Comparison of ENCODE assay signal across 26 mouse cellular contexts in the genomic region with DNA sequence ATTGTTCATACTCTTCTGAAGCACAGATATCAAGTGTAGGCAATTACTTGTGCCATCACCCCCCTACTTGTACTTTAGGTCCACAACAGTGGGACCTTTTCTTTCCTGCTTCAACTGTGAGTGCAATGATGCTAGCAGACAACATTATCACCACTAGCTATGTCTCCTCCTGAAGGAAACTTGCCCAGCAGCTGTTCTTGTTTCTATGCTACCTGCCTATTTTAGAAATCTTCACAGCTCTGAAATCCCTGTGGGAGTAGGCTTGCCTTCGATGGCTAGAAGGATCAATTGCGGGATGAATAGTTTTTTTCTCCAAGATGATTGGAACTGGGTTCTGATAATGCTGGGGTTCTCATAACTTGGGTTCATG.
A peak's percentile ranks its signal among the peaks of the same experiment; 100 is the strongest.
DNase-seq lines count a peak whose midpoint lies in the region; ATAC-seq and TF ChIP-seq lines count a peak whose summit lies in the region.
"Had no signal": no experiment of that assay in that cellular context is flagged by ENCODE, and none has a peak within 500 bp of the region (broad histone marks: within the 10 kb centered on the region; RNA-seq: fewer than 3 reads in every experiment).

No protein-coding gene starts in this region.

- TF ChIP-seq CTCF in heart, adult 2 months (IDR thresholded peaks at IDR 0.05), result no peak
- TF ChIP-seq CTCF in left cerebral cortex, adult 2 months (IDR thresholded peaks at IDR 0.05), result no peak

- no peaks in the 10 kb centered on the region for H3K9me3 ChIP-seq in heart, embryonic 12.5 days (replicated peaks)
- H3K9me3 ChIP-seq: embryonic facial prominence, embryonic 12.5 days; forebrain, embryonic 15.5 days; midbrain, embryonic 15.5 days; stomach, embryonic 15.5 days had no signal

- no peaks in the 10 kb centered on the region for H3K79me2 ChIP-seq in heart, adult 2 months (replicated peaks; ENCODE audit: control insufficient read depth, insufficient read depth, low read length)

- H3K4me1 ChIP-seq in heart, embryonic 12.5 days (replicated peaks), result peaks cover 39% of the 10 kb centered on the region
- H3K4me1 ChIP-seq in heart, adult 2 months (ENCODE audit: control insufficient read depth, insufficient read depth, low read length), result no peaks in the 10 kb centered on the region
- H3K4me1 ChIP-seq: embryonic facial prominence, embryonic 12.5 days; stomach, embryonic 15.5 days had no signal

- intact Hi-C loops in heart, adult 2 months (cut with DNase I), result no loop called here
- intact Hi-C loops in left cerebral cortex, adult 2 months (cut with DNase I), result no loop called here
- intact Hi-C loops in left cerebral cortex, postnatal 4 days (cut with DNase I), result no loop called here
- intact Hi-C loops in left cerebral cortex, postnatal 25 days (cut with DNase I), result no loop called here

- ATAC-seq in heart, embryonic 12.5 days (ENCODE audit: insufficient number of reproducible peaks, low FRiP score), result no peak
- ATAC-seq: CD4-positive, CD25-positive, alpha-beta regulatory T cell, adult 4 months; forebrain, embryonic 15.5 days; midbrain, embryonic 15.5 days had no signal

- H3K9ac ChIP-seq in heart, embryonic 12.5 days, result no peak overlapping the region
- no peak overlapping the region for H3K9ac ChIP-seq in heart, adult 2 months (ENCODE audit: low read depth, low read length)
- H3K9ac ChIP-seq: embryonic facial prominence, embryonic 12.5 days; forebrain, embryonic 15.5 days; liver, embryonic 14.5 days; midbrain, embryonic 15.5 days; stomach, embryonic 15.5 days had no signal

- no peaks in the 10 kb centered on the region for H3K27me3 ChIP-seq in heart, embryonic 12.5 days (replicated peaks)
- H3K27me3 ChIP-seq in heart, adult 2 months (ENCODE audit: control insufficient read depth, insufficient read depth, low read length), result no peaks in the 10 kb centered on the region
- H3K27me3 ChIP-seq: embryonic facial prominence, embryonic 12.5 days; forebrain, embryonic 15.5 days; midbrain, embryonic 15.5 days; stomach, embryonic 15.5 days had no signal

- no peak for TF ChIP-seq EP300 in heart, adult 2 months (IDR thresholded peaks at IDR 0.05; ENCODE audit: insufficient read depth, low read depth, low read length)

- TF ChIP-seq POLR2A in heart, adult 2 months (IDR thresholded peaks at IDR 0.05; ENCODE audit: insufficient read depth, low read depth, low read length), result no peak

- no peaks in the 10 kb centered on the region for H3K36me3 ChIP-seq in heart, embryonic 12.5 days
- no peaks in the 10 kb centered on the region for H3K36me3 ChIP-seq in heart, adult 2 months (ENCODE audit: control insufficient read depth, insufficient read depth, low read length)
- H3K36me3 ChIP-seq: embryonic facial prominence, embryonic 12.5 days; forebrain, embryonic 15.5 days; midbrain, embryonic 15.5 days; stomach, embryonic 15.5 days had no signal

- peak overlapping the region; percentile 53 for H3K27ac ChIP-seq in heart, embryonic 12.5 days (ENCODE audit: poor library complexity, severe bottlenecking)
- no peak overlapping the region for H3K27ac ChIP-seq in heart, adult 2 months
- peak overlapping the region; percentile 71 for H3K27ac ChIP-seq in left cerebral cortex, adult 2 months
- H3K27ac ChIP-seq: embryonic facial prominence, embryonic 12.5 days; forebrain, embryonic 15.5 days; kidney, postnatal 0 days; liver, embryonic 14.5 days; macrophage; midbrain, embryonic 15.5 days; stomach, embryonic 15.5 days had no signal

- 86% methylated on average over 2 of the region's 2 CpGs for WGBS in heart, embryonic 12.5 days
- WGBS in heart, adult 2 months, result 86% methylated on average over 2 of the region's 2 CpGs

- H3K4me2 ChIP-seq in heart, embryonic 12.5 days, result no peak overlapping the region
- H3K4me2 ChIP-seq: embryonic facial prominence, embryonic 12.5 days; forebrain, embryonic 15.5 days; heart, embryonic 11.5 days; midbrain, embryonic 15.5 days; stomach, embryonic 15.5 days had no signal

- H3K4me3 ChIP-seq in heart, embryonic 12.5 days, result no peak overlapping the region
- no peak overlapping the region for H3K4me3 ChIP-seq in heart, adult 2 months
- no peak overlapping the region for H3K4me3 ChIP-seq in left cerebral cortex, adult 2 months
- H3K4me3 ChIP-seq: embryonic facial prominence, embryonic 12.5 days; forebrain, embryonic 15.5 days; midbrain, embryonic 15.5 days; stomach, embryonic 15.5 days had no signal

- DNase-seq in heart, adult 2 months, result no peak
- no peak for DNase-seq in left cerebral cortex, adult 2 months (ENCODE audit: extremely low spot score in 1 of 2, low spot score in 2 of 2)
- DNase-seq in left cerebral cortex, postnatal 4 days, result no peak
- peak; percentile 68 for DNase-seq in brain, adult 2 months (ENCODE audit: low read depth, low spot score)
- DNase-seq in left cerebral cortex, postnatal 25 days (ENCODE audit: low spot score in 2 of 2), result peak; percentile 29 to 58
- DNase-seq in layer of hippocampus, adult 9-11 months, result no peak
- DNase-seq: adrenal gland, adult 2 months; adrenal gland, postnatal 36 days; embryo, embryonic 11 days; kidney, adult 8-10 months; kidney, postnatal 4 days; layer of hippocampus, postnatal 36 days; liver; lung, adult 2 months; lung, postnatal 10 days; thymus, postnatal 14 days had no signal

Comparison
In these comparisons a context has a peak if more than half of its experiments do, and no peak if none do; other contexts are left out.
1. DNase-seq: peak in brain, adult 2 months (single experiment) and left cerebral cortex, postnatal 25 days (2 of 2); none in heart, adult 2 months (0 of 2), left cerebral cortex, adult 2 months (0 of 2), left cerebral cortex, postnatal 4 days (single experiment) and layer of hippocampus, adult 9-11 months (single experiment).